Mouse (Mus musculus) heart, postnatal 4 days (tissue): ENCODE data around the gene Siah3. TPM values are rescaled to one million over a fixed set of nuclear protein-coding genes. Genes with fewer than 3 reads are reported as not detected.

ENCODE experiments used
- DNase-seq: peaks from one replicate; pipeline ENCODE4 v3.0.0; 2021
- total RNA-seq, 2 experiments: library from RNA; stranded (reverse); gene quantifications; 2 replicates each; pipeline ENCODE4 v1.2.3; 2021

The Siah3 gene
- total RNA-seq, 2 experiments from 2014 or later: 0.07 TPM; not detected in 1

DNA sequence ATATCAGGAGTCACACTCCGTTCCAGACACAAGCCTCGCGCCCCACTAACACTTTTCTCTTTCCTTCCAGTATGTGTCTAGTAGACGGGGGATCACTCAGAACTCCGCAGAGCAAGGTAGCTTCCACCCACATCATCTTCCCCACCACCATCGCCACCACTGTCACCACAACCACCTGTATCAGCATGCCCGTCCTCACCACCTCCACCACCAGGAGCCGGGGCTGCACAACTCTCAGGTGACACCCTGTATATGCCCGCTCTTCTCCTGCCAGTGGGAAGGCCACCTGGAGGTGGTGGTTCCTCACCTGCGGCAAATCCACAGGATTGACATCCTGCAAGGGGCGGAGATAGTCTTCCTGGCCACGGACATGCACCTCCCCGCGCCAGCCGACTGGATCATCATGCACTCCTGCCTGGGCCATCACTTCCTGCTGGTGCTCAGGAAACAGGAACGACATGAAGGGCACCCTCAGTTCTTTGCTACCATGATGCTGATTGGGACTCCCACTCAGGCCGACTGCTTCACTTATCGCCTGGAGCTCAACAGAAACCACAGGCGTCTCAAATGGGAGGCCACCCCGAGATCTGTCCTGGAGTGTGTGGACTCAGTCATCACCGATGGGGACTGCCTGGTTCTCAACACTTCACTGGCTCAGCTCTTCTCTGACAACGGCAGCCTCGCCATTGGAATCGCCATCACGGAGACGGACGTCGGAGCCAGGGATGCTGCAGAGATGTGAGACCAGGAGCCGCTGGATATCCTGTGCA lies 69.8 kb downstream of the Siah3 start:
- DNase-seq: no peak

DNA sequence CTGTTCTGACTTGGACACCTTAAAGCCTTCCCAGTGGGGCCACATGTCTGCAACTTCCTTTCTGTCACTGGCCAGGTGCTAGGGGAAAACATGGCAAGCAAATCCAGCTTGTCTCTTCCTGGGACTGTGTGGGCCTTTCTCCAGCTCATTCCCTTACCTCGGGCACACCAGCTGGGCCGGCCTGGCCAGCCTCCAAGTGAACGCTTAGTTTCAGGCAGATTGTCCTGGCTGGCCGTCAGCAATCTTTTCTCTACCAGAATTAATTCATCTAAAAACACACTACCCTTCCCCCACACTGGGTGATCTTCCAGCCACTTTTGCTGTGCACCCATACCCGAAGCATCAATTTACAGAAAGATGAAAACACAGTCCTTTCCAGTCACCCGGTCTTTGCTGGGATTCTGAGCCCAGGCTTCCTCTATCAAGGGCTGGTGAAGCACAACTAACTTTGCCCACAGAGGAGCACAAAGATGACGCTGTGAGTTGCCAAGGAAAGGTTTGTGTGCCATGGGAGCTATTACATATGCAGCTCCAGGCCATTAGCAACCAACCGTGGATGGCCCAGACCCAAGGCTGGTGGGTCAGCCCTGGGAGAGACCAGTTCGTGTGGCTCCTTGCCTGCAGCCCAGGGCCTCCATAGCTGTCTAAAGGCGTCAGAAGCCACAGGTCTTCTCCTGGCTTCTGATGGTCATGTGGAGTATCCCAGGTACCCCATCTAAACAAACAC lies 71.8 kb downstream of the Siah3 start:
- peak; percentile 82 for DNase-seq

DNA sequence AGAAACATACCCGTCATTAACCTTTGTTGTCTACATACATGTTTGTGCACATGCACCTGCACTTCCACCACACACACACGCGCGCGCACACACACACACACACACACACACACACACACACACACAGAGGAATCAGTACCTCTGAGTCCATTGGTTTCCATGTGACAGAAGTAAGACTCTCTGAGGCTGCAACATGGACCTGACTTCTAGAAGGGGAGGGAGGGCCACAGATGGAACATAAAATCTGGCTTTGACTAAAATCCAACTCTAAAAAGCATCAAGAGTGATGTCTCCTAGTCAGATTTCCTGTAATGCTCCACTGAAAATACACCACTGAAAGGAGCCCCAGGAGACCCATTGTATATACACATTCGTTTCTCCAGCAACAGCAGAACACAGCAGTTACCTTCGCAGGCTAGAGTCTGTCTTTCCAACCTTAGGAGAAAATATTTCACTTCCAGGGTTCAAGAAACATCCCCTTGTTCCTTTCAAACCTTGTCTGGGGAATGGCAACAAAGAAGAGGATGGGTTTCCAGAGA lies 75.1 kb downstream of the Siah3 start:
- DNase-seq: no peak

DNA sequence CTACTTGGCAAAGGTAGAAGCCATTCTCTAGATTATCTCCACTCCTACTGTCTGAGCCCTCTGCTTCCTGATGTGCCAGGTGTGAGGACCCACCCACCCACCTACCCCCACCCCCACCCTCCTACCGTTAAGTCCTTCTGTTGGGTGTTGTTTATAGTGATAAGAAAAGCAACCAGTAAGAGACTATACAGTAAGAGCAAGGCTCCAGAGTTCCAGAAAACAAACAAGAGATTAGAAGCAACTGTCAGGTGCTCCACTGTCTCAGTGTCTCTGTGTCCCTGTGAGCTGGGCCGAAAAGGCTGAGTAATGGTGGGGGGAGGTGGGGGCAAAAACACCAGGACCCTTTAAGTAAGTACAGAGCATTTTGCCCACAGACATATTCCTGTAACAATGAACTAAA lies 83.4 kb downstream of the Siah3 start:
- no peak for DNase-seq

DNA sequence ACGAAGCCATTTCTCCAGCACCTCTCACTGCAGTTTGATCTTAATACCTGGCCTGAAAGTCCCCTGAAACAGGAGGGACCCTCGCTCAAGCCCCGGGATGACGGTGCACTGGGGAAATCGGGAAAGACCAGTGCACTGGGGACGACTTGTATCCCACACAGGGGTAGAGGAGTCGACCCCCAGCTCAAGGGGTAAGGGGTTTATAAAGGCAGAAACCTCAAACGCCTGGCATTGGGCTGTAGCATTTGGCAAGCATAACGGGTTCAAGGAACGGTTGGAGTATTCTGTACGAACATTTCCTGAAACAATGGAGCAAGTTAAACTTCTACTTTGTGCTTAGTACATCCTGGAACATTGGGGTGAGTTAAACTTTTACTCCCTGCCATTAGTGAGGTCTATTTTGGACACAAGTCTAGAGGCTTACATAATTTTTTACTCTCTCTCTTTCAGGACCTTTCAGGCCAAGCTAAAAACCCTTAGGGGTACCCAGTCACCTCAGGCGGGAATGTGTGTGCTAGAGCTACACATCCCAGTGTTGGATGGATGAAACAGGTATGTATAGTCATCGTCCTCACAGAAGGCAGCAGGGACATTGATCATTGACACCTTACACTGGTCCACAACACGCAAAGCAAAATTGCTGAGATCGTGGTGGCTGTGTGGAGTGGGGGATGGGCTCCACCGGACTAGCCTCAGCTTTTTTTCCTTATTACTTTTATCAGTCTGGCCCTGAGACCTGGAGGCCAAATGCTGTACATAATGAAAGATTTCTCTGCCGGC lies 84.6 kb downstream of the Siah3 start:
- no peak for DNase-seq

DNA sequence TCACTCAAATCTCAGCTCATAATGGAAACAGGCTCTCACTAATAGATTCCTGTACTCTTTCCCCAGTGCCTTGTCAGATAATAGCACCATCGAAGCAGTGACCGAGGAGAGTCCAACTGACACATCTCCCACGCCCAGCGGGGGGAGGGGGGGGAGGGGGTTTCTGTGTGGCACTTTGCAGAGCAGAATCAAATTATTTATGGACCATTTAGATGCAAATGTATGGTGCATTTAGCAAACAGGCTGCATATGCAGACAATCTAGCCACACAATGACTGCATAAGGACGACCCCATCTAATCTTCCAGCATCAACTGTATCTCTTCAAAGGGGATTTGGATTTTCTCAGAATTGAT lies 85.2 kb downstream of the Siah3 start:
- no peak for DNase-seq

DNA sequence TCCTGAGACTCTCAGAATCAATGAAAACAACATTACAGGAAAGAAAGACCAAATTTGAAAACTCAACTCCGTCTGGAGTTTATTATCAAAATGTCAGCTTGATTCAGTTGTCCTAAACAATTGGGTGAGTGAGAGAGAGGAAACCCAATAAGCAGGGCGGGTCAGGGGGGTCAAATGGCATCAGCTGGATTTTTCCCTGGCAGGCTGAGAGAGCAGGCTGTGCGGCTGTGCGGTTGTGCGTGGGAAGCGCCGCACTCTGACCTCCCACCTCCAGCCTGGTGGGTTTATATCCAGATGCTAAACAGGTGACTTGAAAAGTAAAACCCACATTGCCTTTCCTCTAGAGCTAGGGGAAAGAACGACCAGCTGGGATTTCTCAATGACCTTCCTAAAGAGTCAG lies 85.9 kb downstream of the Siah3 start:
- DNase-seq: no peak

DNA sequence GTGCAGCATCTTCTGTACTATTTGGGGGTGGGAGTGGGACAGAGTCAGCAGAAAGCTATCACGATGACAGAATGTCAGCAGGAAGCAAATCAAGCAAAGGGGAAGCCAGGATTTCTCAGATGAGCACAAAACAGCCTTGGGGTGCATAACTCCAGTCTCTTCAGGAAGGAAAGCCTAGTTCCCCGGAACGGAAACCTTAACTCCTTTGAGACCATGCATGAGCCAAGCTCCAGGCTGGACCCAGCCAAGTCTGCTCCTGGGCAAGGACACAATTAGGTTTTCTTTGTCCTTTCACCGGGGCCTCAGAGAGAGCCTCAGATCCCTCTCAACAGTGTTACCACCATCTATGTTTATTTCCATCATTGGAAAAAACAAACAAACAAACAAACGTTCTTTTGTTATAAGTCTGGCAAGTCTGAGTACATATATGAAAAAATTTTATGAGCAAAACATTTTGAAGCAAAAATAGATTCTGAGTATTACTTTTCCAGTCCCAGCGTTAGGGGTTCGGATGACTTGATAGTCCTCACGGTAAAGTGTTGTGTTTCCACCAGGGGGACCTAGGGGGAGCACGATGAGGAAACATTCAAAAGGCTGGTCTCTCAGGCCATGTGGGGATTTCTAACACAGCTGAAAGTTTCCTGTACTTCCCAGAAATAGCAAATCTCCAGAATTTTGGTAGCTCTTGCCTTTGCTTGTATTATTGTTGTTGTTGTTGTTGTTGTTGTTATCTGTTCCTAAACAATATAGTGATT lies 106.0 kb downstream of the Siah3 start:
- peak; percentile 46 for DNase-seq

DNA sequence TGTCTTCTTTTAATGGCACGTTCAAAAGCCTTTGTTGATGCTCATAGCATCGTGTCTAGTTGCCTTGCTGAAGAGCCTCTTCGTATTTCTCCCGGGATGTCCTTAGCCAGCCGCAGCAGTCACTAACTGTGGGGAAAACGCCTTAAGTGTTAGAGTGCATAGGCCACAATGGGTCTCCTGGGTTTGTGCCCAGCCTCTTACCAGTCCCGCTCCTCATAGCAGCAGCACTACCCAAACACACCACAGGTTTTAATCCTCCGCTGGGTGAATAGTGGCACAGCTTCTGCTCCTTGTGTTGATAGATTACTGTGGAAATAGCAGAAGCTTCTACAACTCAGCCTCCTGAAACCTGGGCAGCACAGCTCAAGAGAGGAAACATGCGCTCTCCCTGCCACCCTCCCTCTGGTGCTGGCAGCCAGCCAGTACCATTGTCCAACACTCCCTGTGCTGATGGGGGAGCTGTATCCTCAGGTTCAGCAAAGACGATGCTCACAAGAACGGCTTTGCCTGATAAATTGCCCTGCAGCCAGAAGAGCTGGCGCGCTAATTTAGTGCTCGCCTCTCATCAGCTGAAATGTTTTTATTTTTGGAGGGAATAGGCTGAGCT lies 109.9 kb downstream of the Siah3 start:
- peak; percentile 76 for DNase-seq

DNA sequence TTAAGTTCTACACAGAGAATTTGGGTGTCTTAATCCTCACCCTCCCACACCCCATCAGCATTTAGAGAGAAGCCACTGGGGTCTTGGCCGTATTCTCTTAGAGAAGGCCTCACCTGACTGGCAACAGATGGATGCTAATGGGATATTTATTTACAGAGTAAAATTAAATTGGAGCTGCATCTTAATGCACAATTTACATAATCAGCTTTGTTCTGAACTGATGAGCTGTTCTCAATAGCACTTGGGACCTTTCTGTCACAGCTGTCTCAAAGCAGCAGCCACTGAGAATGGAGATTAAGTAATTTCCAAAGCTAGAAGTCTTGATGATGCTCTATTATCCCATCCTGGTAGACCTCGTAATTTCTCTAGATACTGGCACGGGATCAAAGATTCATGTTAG lies 110.5 kb downstream of the Siah3 start:
- DNase-seq: no peak

DNA sequence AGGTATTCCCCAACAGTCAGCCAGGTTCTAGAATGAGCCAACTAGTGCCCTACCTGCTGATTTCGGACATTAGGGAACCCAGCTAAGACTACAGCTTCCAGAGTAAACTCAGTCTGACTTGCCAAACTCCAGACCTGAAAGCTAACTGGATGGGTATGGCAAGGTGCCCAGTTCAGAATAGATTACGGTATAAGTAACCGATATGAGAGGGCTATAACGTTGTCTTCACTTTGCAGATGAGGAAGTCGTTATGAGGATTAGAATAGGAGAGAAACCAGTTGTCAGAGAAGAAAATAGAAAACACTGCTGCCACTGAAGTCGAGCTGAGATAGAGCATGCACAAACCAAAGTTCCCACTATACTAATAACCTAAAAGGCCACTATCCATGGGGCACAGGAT lies 123.2 kb downstream of the Siah3 start:
- DNase-seq: no peak

Other genes starting within 250 kb of the Siah3 start
- not detected for gene Cpb2, start 213.7 kb upstream of the Siah3 start, total RNA-seq
- gene Zc3h13, start 171.6 kb upstream of the Siah3 start, total RNA-seq: 10 to 100 TPM; 27.3 to 29.4 TPM
- not detected for gene Spert, start 137.1 kb downstream of the Siah3 start, total RNA-seq
- not detected for gene Erich6b, start 186.3 kb downstream of the Siah3 start, total RNA-seq